Mouse (Mus musculus) limb, embryonic 12.5 days (tissue): Measurements from ENCODE around the gene Fcer1a. TPM values are rescaled to one million over a fixed set of nuclear protein-coding genes. Genes with fewer than 3 reads are reported as not detected.
"Not testable (repeated sequence)": the region's sequence is repeated elsewhere in the genome, so short reads cannot be mapped to it uniquely, and the experiment has no call there.

Experiments
- ATAC-seq: fragments of 200-750 bp; cut with Nextera tagmentation; 2 replicates; pipeline ENCODE4 v1.8.0; 2017; ENCODE audit warnings: low read depth, moderate TSS enrichment; ENCODE audit not compliant: insufficient number of reproducible peaks, insufficient read depth, low FRiP score, low TSS enrichment
- H3K27ac ChIP-seq: fragments of 300-500 bp; sonication (generic); 2 replicates; pipeline ENCODE4 v1.5.1; 2016; ENCODE audit warnings: mild to moderate bottlenecking, moderate library complexity
- H3K27me3 ChIP-seq: fragments of 300-500 bp; sonication (generic); 2 replicates; pipeline ENCODE4 v1.6.1; 2016; ENCODE audit warnings: mild to moderate bottlenecking, moderate library complexity
- H3K36me3 ChIP-seq: fragments of 300-500 bp; sonication (generic); 2 replicates; pipeline ENCODE4 v1.6.1; 2016; ENCODE audit warnings: mild to moderate bottlenecking, moderate library complexity
- H3K4me1 ChIP-seq: fragments of 300-500 bp; sonication (generic); replicated peaks from 2 replicates; pipeline ENCODE4 v1.6.1; 2016
- H3K4me2 ChIP-seq: fragments of 300-500 bp; sonication (generic); 2 replicates; pipeline ENCODE4 v1.6.1; 2016; ENCODE audit warnings: mild to moderate bottlenecking, moderate library complexity
- H3K4me3 ChIP-seq: fragments of 300-500 bp; sonication (generic); replicated peaks from 2 replicates; pipeline ENCODE4 v1.5.1; 2016; ENCODE audit warnings: mild to moderate bottlenecking
- H3K9ac ChIP-seq: fragments of 300-500 bp; sonication (generic); replicated peaks from 2 replicates; pipeline ENCODE4 v1.6.1; 2016; ENCODE audit warnings: mild to moderate bottlenecking, moderate library complexity
- H3K9me3 ChIP-seq: fragments of 300-500 bp; sonication (generic); 2 replicates; pipeline ENCODE4 v1.6.1; 2016; ENCODE audit warnings: mild to moderate bottlenecking, moderate library complexity
- WGBS: fragments of 180-500 bp; shearing (Covaris S2); methylation state at CpG from one replicate; pipeline ENCODE4 v1.1.7; 2016; 5-methylcytosine and 5-hydroxymethylcytosine counted together
- polyA plus RNA-seq: library from polyadenylated mRNA; unstranded; fragments of >200 nt; fragmentation: Nextera tagmentation; extraction: Ambion mirVana; gene quantifications from 2 replicates; pipeline ENCODE4 v1.2.1, GENCODE M21; 2016

Gene Fcer1a
- not detected in 2 replicates for polyA plus RNA-seq

GRCm38 (mm10) chr1:173227081-173227480 is at the start of gene Fcer1a:
TSS of gene Fcer1a (minus strand) at chr1:173227214.
- Histone ChIP-seq H3K9ac (no peak within 1 kb of the TSS), H3K27me3 (no peaks in the 10 kb centered on the region), H3K27ac (no peak within 1 kb of the TSS), H3K36me3 (no peaks in the 10 kb centered on the region), H3K4me1 (no peaks in the 10 kb centered on the region), H3K4me2 (no peak within 1 kb of the TSS), H3K4me3 (no peak within 1 kb of the TSS), H3K9me3 (no peaks in the 10 kb centered on the region)
- ATAC-seq = no peak
- 75% methylated on average over 2 of the region's 2 CpGs for WGBS

- H3K4me2 ChIP-seq = no peak within 1 kb of the TSS
- no peak within 1 kb of the TSS for H3K27ac ChIP-seq
- H3K27me3 ChIP-seq = no peaks in the 10 kb centered on the region
- H3K4me1 ChIP-seq = no peaks in the 10 kb centered on the region
- no peak for ATAC-seq
- no peaks in the 10 kb centered on the region for H3K9me3 ChIP-seq
- no peak within 1 kb of the TSS for H3K9ac ChIP-seq
- no peaks in the 10 kb centered on the region for H3K36me3 ChIP-seq
- no peak within 1 kb of the TSS for H3K4me3 ChIP-seq
Measured at GRCm38 (mm10) chr1:173265701-173266100, 38.7 kb upstream of the Fcer1a start, which contains the start of gene Olfr418. TSS of gene Olfr418 (plus strand) at chr1:173266001.

- ATAC-seq = no peak
- WGBS = 94% methylated on average over 3 of the region's 3 CpGs
- H3K4me3 ChIP-seq = no peak overlapping the region
- no peaks in the 10 kb centered on the region for H3K9me3 ChIP-seq
- H3K4me2 ChIP-seq = no peak overlapping the region
- H3K27ac ChIP-seq = no peak overlapping the region
- H3K36me3 ChIP-seq = no peaks in the 10 kb centered on the region
- no peaks in the 10 kb centered on the region for H3K27me3 ChIP-seq
- no peaks in the 10 kb centered on the region for H3K4me1 ChIP-seq
- H3K9ac ChIP-seq = no peak overlapping the region
Measured at GRCm38 (mm10) chr1:173249888-173250287, 22.9 kb upstream of the Fcer1a start.

- not testable (repeated sequence) for H3K36me3 ChIP-seq, H3K9me3 ChIP-seq, H3K4me2 ChIP-seq, ATAC-seq, H3K27ac ChIP-seq, H3K27me3 ChIP-seq, H3K4me3 ChIP-seq, H3K9ac ChIP-seq, H3K4me1 ChIP-seq
- 79% methylated on average over 1 of the region's 1 CpGs for WGBS
Measured at GRCm38 (mm10) chr1:173237004-173237403, 10.0 kb upstream of the Fcer1a start.

- Histone ChIP-seq H3K4me1 (no peaks in the 10 kb centered on the region), H3K36me3 (no peaks in the 10 kb centered on the region), H3K4me2 (no peak overlapping the region), H3K9ac (no peak overlapping the region), H3K27ac (no peak overlapping the region), H3K27me3 (no peaks in the 10 kb centered on the region), H3K9me3 (no peaks in the 10 kb centered on the region), H3K4me3 (no peak overlapping the region)
- WGBS = 92% methylated on average over 3 of the region's 3 CpGs
- ATAC-seq = no peak
Measured at GRCm38 (mm10) chr1:173216481-173216880, 10.5 kb downstream of the Fcer1a start.

GRCm38 (mm10) chr1:173212092-173212491 is 14.9 kb downstream of the Fcer1a start, which contains the start of gene Olfr1404:
TSS of gene Olfr1404 (plus strand) at chr1:173212392.
- 0 out of 2 replicates have a peak, but pooled peaks cover 3% of the 10 kb centered on the region for H3K9me3 ChIP-seq
- no peak within 1 kb of the TSS for H3K9ac ChIP-seq
- WGBS = 78% methylated on average over 5 of the region's 5 CpGs
- no peaks in the 10 kb centered on the region for H3K36me3 ChIP-seq
- no peak within 1 kb of the TSS for H3K27ac ChIP-seq
- no peak within 1 kb of the TSS for H3K4me3 ChIP-seq
- no peak for ATAC-seq
- no peaks in the 10 kb centered on the region for H3K4me1 ChIP-seq
- no peak within 1 kb of the TSS for H3K4me2 ChIP-seq
- no peaks in the 10 kb centered on the region for H3K27me3 ChIP-seq

- ATAC-seq = no peak
- Histone ChIP-seq H3K27ac (no peak within 1 kb of the TSS), H3K36me3 (no peaks in the 10 kb centered on the region), H3K9me3 (no peaks in the 10 kb centered on the region), H3K4me2 (no peak within 1 kb of the TSS), H3K4me3 (no peak within 1 kb of the TSS), H3K9ac (no peak within 1 kb of the TSS), H3K27me3 (no peaks in the 10 kb centered on the region), H3K4me1 (no peaks in the 10 kb centered on the region)
- 76% methylated on average over 5 of the region's 5 CpGs for WGBS
Measured at GRCm38 (mm10) chr1:173197508-173197907, 29.5 kb downstream of the Fcer1a start, which contains the start of gene Olfr218. TSS of gene Olfr218 (plus strand) at chr1:173197808.

GRCm38 (mm10) chr1:173196359-173196758 is 30.7 kb downstream of the Fcer1a start:
- no peaks in the 10 kb centered on the region for H3K4me1 ChIP-seq
- no peak overlapping the region for H3K9ac ChIP-seq
- no peak overlapping the region for H3K4me2 ChIP-seq
- ATAC-seq = no peak
- no peaks in the 10 kb centered on the region for H3K36me3 ChIP-seq
- no peaks in the 10 kb centered on the region for H3K27me3 ChIP-seq
- 74% methylated on average over 2 of the region's 2 CpGs for WGBS
- H3K4me3 ChIP-seq = no peak overlapping the region
- no peak overlapping the region for H3K27ac ChIP-seq
- H3K9me3 ChIP-seq = no peaks in the 10 kb centered on the region

- ATAC-seq = no peak
- Histone ChIP-seq H3K27ac (no peak overlapping the region), H3K4me3 (no peak overlapping the region), H3K4me1 (no peaks in the 10 kb centered on the region), H3K4me2 (no peak overlapping the region), H3K36me3 (no peaks in the 10 kb centered on the region), H3K9me3 (no peaks in the 10 kb centered on the region), H3K27me3 (no peaks in the 10 kb centered on the region), H3K9ac (no peak overlapping the region)
- WGBS = 77% methylated on average over 3 of the region's 3 CpGs
Measured at GRCm38 (mm10) chr1:173192059-173192458, 35.0 kb downstream of the Fcer1a start.

GRCm38 (mm10) chr1:173190540-173190939 is 36.5 kb downstream of the Fcer1a start, which contains the start of gene Olfr1406:
TSS of gene Olfr1406 (minus strand) at chr1:173190640.
- Histone ChIP-seq H3K4me2 (no peak within 1 kb of the TSS), H3K9me3 (no peaks in the 10 kb centered on the region), H3K27ac (no peak within 1 kb of the TSS), H3K27me3 (no peaks in the 10 kb centered on the region), H3K4me1 (no peaks in the 10 kb centered on the region), H3K9ac (no peak within 1 kb of the TSS), H3K4me3 (no peak within 1 kb of the TSS), H3K36me3 (no peaks in the 10 kb centered on the region)
- 61% methylated on average over 3 of the region's 3 CpGs for WGBS
- ATAC-seq = no peak

GRCm38 (mm10) chr1:173174154-173174842 is 52.7 kb downstream of the Fcer1a start:
- H3K9ac ChIP-seq = no peak overlapping the region
- H3K36me3 ChIP-seq = no peaks in the 10 kb centered on the region
- H3K4me3 ChIP-seq = no peak overlapping the region
- ATAC-seq = no peak
- no peak overlapping the region for H3K4me2 ChIP-seq
- H3K27ac ChIP-seq = no peak overlapping the region
- H3K9me3 ChIP-seq = no peaks in the 10 kb centered on the region
- no peaks in the 10 kb centered on the region for H3K27me3 ChIP-seq
- no peaks in the 10 kb centered on the region for H3K4me1 ChIP-seq
